Mouse (Mus musculus) olfactory bulb, adult 2 months (tissue): ENCODE results near the gene Sell.

Experiments used
- CTCF ChIP-seq: fragments of 200-500 bp; IDR thresholded peaks from 2 replicates; pipeline ENCODE4 v1.5.1; 2012; ENCODE audit warnings: low read depth, mild to moderate bottlenecking, low read length, moderate library complexity; ENCODE audit not compliant: insufficient read depth
- POLR2A ChIP-seq: fragments of 200-500 bp; IDR thresholded peaks from 2 replicates; pipeline ENCODE4 v1.6.1; 2012; ENCODE audit warnings: mild to moderate bottlenecking, low read depth, low read length, moderate library complexity; ENCODE audit not compliant: insufficient read depth

- TF ChIP-seq CTCF, result no peak
- TF ChIP-seq POLR2A, result no peak
Observed at GRCm38 (mm10) chr1:164069261-164069660, 7.5 kb downstream of the Sell start.
